Comparison of ENCODE assay signal across 10 mouse cellular contexts in the genomic region with DNA sequence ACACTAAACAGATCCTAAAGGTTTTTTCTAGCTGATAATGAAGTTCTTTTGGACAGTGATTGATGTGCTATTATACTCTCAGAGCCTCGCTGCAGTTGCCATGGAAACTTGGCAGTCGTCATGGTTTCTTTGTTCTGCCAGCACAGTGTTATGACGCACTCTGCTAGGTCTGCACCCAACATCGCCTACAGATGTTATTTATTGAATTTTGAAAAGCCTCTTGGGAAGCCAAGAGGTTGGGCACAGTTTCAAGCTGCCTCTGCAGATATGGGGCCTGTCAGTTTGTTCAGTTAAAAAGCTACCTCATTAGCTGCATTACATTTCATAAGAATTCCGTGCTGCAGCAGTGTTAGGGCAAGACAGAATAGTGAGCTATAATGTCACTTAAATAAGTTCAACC.
DNase-seq lines count a peak whose midpoint lies in the region; ATAC-seq lines count a peak whose summit lies in the region.
"Had no signal": no experiment of that assay in that cellular context is flagged by ENCODE, and none has a peak within 500 bp of the region (broad histone marks: within the 10 kb centered on the region; RNA-seq: fewer than 3 reads in every experiment).

No protein-coding gene starts in this region.

- H3K4me1 ChIP-seq in embryonic facial prominence, embryonic 14.5 days (ENCODE audit: control insufficient read depth, insufficient read depth, low read length), result peaks cover 16% of the 10 kb centered on the region
- H3K4me1 ChIP-seq in limb, embryonic 10.5 days, result peaks cover 20% of the 10 kb centered on the region

- peak; percentile 93 for ATAC-seq in embryonic facial prominence, embryonic 14.5 days (ENCODE audit: low read depth)

- no peaks in the 10 kb centered on the region for H3K36me3 ChIP-seq in embryonic facial prominence, embryonic 14.5 days (ENCODE audit: control insufficient read depth, insufficient read depth, low read length)
- peaks cover 8% of the 10 kb centered on the region for H3K36me3 ChIP-seq in limb, embryonic 10.5 days

- WGBS in embryonic facial prominence, embryonic 14.5 days, result 7% methylated on average over 5 of the region's 5 CpGs
- WGBS in limb, embryonic 10.5 days, result 21% methylated on average over 5 of the region's 5 CpGs

- DNase-seq in urinary bladder, postnatal 14 days (ENCODE audit: low spot score), result peak; percentile 70
- DNase-seq in urinary bladder, adult 2 months (ENCODE audit: low spot score), result no peak
- peak; percentile 94 for DNase-seq in embryonic facial prominence, embryonic 14.5 days (ENCODE audit: low spot score)
- peak; percentile 76 to 87 for DNase-seq in heart, adult 9 months (ENCODE audit: low spot score in 2 of 2)
- DNase-seq in kidney, adult 9 months, result peak; percentile 70
- peak; percentile 79 for DNase-seq in limb, embryonic 10.5 days (ENCODE audit: low spot score)
- peak; percentile 63 for DNase-seq in neural tube, embryonic 10.5 days (ENCODE audit: extremely low spot score, low spot score)
- DNase-seq in urinary bladder, postnatal 36 days (ENCODE audit: low spot score in 2 of 2), result peak; percentile 35 to 67

- H3K4me2 ChIP-seq in embryonic facial prominence, embryonic 14.5 days (ENCODE audit: low read depth, low read length), result no peak overlapping the region

- peak overlapping the region; percentile 48 for H3K27ac ChIP-seq in embryonic facial prominence, embryonic 14.5 days (replicated peaks; ENCODE audit: low read depth, low read length)
- H3K27ac ChIP-seq in limb, embryonic 10.5 days, result peak overlapping the region; percentile 62

- no peak overlapping the region for H3K9ac ChIP-seq in embryonic facial prominence, embryonic 14.5 days (ENCODE audit: low read depth, low read length)

- no peaks in the 10 kb centered on the region for H3K9me3 ChIP-seq in embryonic facial prominence, embryonic 14.5 days (ENCODE audit: control insufficient read depth, low read length)
- H3K9me3 ChIP-seq in limb, embryonic 10.5 days (replicated peaks), result no peaks in the 10 kb centered on the region
- H3K9me3 ChIP-seq: G1E had no signal

- H3K27me3 ChIP-seq in embryonic facial prominence, embryonic 14.5 days (replicated peaks; ENCODE audit: control insufficient read depth, insufficient read depth, low read length), result no peaks in the 10 kb centered on the region
- no peaks in the 10 kb centered on the region for H3K27me3 ChIP-seq in limb, embryonic 10.5 days (ENCODE audit: low read depth, poor library complexity, severe bottlenecking)

- H3K4me3 ChIP-seq in embryonic facial prominence, embryonic 14.5 days (ENCODE audit: low read depth, low read length), result no peak overlapping the region
- H3K4me3 ChIP-seq in limb, embryonic 10.5 days, result no peak overlapping the region
- H3K4me3 ChIP-seq: myocyte had no signal
